Mouse (Mus musculus): ENCODE results near the gene Gtf2i. TPM values are rescaled to one million over a fixed set of nuclear protein-coding genes. Genes with fewer than 3 reads are reported as not detected.
"Not testable (repeated sequence)": the region's sequence is repeated elsewhere in the genome, so short reads cannot be mapped to it uniquely, and the experiment has no call there.

Gtf2i gene
- polyA plus RNA-seq (2015; fragmentation: Nextera tagmentation; extraction: Ambion mirVana): 124 and 130 TPM in 2 replicates

DNA sequence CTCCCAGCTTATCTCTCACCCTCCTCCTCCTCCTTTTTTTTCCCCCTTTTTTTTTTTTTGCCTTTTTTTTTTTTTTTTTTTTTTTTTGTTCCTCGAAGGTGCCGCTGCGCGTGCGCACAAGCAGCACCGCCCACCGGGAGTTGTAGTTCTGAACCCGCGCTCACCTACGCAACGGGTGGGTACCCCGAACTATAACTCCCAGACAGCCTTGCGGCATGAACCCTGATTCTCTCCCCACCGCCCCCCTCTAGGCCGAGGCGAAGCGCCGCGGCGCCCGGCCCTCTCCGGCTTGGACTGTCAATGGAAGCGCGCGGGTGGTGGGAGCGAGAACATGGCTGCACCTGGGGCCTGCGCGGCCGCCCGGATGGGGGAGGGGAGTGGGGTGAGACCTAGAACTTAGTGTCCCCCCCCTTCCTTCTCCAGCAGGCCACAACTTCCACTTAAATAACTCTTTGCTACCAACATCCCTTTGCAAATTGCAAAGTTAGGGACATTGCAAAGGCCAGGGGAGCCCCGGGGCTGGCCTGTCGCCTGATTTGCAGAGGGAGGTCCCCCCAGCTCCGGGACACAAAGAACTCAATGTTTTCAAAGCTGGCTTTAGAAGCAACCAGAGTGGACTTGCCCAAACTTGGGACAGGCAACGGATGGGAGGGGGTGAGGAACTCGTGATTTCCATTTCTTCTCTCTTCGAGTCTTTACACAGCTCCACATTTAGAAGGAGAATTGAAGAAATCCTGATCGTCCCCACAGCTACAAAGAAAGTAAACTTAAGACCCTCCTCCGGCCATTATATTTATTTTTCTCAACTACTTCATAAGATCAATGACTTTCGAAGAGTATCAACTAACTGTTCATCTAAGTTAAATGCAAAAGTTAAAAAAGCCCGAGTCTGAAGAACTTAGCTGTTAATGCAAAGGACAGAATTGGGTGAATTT, at the start of gene Gtf2i:
Gene Gtf2i, minus strand, starts transcription at position 73 of the 935 bp plus-strand sequence.
- peak; percentile 97 for DNase-seq (ENCODE audit: low spot score)

DNA sequence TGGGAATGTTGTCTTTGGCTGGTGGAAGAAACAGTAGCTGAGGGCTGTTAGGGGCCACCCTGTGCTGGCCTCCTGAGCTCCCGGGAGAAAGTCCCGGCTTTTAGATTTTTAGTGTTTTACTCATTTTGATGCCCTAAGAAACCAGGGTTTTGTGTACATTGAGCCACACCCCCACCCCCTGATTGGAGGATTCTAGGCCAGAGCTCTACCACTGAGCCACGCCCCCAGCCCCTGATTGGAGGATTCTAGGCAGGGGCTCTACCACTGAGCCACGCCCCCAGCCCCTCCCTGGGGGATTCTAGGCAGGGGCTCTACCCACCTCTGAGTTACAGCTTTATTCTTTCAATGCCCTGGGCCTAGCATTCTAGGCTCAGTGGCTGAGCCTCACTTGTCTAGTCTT, 44.5 kb upstream of the Gtf2i start:
- no peak for DNase-seq (ENCODE audit: low spot score)

DNA sequence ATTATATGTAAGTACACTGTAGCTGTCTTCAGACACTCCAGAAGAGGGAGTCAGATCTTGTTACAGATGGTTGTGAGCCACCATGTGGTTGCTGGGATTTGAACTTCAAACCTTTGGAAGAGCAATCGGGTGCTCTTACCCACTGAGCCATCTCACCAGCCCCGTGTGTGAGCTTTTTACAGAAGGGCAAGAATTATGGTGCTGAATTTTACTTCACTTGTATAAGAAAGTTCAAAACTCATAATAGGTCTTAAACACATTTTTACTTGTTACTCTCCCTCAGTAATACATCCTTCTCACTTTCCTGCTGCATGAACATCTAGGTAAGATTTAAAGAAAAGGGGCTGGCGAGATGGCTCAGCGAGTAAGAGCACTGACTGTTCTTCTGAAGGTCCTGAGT, 40.8 kb upstream of the Gtf2i start:
- DNase-seq (ENCODE audit: low spot score): not testable (repeated sequence)

DNA sequence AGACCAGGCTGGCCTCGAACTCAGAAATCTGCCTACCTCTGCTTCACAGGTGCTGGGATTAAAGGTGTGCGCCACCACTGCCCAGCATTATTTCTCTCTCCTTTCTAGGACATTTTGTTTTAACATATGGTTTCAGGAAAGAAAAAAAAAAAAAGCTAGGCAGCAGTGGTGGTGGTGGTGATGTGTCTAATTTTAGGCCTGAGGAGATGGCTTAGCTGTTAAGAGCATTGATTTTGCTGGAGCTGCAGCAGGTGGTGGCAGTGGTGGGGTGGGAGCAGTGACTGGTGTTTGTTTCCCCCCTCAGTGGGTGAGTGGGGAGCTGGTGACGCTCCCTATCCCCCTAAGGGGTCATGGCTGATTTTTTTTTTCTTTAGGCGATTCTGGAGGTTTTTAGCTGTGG, 38.6 kb upstream of the Gtf2i start:
- DNase-seq (ENCODE audit: low spot score): no peak

DNA sequence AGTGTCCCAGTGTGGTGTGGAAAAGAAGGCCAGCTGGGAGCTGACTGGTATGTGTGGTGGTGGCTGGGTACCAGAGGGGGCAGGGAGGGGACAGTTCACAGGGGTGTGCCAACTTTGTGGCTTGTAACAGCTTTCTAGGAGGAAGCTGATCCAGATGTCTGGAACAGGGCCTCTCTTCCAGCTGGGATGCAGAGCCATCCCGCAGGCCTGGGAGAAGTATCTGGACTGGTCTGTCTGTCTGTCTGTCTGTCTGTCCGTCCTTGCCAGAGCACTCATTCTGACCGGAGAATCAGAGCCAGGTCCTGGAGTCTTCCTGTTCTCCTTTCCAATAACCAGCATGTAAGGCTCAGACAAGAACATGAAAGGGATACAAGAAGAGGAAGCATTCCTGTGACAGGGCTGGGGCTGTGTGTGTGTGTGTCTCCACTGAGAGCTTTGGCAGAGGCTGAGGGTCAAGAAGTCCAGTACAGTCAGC, 38.0 kb upstream of the Gtf2i start:
- DNase-seq (ENCODE audit: low spot score): no peak

DNA sequence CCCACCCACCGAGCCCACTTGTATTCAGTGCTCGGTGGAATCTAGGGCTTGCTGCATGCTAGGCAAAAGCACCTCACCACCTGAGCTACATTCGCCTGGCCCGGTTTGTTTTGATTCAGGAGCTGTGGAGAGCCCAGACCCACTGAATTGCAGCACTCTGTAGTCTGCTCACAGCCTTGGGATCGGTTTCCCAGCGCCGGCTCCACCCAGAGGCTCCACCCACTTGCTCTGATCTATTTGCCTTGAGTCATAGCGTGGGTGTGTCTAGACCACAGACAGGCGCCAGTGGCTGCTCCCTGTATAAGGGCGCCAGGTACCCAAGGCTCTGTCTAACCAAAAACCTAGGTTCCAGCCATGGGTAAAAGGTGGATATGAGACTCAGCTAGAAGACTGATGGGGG, 36.1 kb upstream of the Gtf2i start:
- peak; percentile 75 for DNase-seq (ENCODE audit: low spot score)

DNA sequence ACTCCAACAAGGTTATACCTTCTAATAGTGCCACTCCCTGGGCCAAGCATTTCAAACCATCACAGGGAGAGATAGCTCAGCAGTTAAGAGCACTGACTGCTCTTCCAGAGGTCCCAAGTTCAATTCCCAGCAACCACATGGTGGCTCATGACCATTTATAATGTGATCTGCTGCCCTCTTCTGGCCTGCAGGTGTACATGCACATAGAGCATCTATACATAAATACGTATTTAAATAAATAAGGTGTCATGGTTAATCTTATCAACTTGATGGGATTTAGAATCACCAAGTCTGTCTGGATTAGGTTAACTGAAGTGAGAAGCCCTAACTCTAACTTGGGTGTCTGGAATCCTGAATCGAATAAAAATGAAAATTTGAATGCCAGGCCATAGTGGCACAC, 32.5 kb upstream of the Gtf2i start:
- DNase-seq (ENCODE audit: low spot score): no peak

DNA sequence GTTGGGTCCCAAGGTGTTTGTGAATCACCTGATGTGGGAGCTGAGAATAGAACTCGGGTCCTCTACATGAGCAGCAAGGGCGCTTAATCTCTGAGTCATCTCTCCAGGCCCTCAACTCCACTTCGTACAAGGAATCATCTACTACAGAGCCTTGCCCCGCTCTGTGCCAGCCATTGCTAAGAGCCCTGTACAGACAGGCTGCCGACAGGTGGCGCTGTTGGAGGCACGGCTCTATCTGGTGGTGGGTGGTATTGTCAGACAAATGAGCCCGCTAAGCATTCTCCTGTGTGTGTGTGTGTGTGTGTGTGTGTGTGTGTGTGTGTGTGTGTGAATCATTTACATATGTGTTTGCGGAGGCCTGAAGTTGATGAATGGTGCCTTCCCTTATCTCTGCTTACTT, 30.9 kb upstream of the Gtf2i start:
- DNase-seq (ENCODE audit: low spot score): peak; percentile 43

DNA sequence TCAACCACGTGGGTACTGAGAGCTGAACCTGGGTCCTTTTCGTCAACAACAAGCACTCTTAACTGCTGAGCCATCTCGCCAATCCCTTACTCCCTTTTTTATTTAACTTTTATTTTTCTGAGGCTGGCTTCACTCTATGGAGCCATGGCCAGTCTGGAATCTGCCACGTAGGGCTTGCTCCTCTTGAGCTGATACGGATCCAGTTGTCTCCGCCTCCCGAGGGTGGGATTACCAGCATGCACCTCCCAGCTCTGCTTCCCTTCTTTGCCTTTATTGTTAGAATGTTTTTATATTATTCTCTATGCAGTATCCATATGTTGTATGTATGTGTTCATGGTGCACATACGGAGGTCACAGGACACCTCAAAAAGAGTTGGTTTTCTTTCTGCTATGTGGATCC, 29.5 kb upstream of the Gtf2i start:
- DNase-seq (ENCODE audit: low spot score): no peak

DNA sequence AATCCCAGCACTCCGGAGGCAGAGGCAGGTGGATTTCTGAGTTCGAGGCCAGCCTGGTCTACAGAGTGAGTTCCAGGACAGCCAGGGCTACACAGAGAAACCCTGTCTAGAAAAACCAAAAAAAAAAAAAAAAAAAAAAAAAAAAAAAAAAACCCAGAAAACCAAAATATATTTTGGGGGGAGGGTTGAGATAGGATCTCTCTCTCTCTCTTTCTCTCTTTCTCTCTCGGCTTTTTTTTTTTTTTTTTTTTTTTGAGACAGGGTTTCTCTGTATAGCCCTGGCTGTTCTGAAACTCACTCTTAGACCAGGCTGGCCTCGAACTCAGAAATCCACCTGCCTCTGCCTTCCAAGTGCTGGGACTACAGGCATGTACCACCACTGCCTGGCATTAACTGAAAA, 29.0 kb upstream of the Gtf2i start:
- not testable (repeated sequence) for DNase-seq (ENCODE audit: low spot score)

DNA sequence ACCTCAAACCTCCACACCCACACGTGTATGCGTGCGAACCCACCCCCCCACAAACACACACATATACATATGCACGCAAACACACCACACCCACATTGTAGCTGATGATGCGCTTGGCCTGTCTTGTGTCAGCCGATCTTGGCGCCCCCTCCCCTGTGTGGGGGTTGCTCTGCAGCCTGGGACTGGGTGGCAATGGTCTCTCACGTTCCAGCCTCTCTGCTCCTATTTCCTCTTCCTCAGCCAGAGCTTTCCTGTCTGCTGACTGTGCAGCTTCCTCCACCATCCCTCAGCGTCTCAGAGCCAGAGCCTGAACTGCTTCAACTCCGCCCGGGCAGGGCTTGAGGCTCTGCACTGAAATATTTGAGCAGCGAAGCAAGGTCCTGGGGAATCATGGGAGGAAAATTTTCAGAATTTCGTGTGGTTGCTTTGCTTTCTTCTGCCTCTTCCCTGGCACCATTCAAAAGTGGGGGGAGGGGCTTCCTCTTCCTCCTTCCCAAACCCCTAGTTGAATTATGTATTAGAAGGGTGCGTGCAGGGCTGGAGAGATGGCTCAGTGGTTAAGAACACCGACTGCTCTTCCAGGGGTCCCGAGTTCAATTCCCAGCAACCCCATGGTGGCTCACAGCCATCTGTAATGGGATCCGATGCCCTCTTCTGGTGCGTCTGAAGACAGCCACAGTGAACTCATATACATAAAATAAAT, 28.1 kb upstream of the Gtf2i start:
- no peak for DNase-seq (ENCODE audit: low spot score)

DNA sequence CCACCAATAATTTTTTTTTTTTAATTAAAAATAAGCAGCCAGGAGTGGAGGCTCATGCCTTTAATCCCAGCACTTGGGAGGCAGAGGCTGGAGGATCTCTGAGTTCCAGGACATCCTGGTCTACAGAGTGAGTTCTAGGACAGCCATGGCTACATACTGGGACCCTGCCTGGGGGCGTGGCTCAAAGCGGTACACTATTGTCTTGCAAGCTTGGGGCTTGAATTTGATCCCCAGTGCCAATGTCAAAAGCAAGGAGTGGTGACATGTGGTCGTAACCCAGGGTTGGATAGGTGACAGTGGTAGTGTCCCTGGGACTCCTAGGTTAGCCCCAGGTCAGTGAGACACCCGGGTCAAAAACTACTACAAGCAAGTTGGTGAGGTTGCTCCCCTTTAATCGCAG, 27.2 kb upstream of the Gtf2i start:
- no peak for DNase-seq (ENCODE audit: low spot score)

DNA sequence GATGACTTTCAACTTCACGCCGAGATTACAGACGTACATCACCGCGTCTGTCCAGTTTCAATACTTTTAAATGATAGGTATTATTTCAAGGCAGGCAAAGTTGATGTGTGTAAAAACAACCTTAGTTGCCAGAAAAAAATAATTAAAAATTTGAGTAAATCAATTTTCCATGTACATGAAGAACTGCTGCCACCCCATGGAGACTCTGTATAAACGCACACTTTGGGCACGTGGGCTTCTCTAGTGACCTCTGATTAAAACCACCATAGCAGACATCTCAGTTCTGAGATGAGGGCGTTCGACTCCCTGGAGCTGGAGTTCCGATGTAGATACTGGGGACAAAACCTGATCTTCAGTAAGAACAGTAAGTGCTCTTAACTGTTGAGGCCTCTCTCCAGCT, 26.8 kb upstream of the Gtf2i start:
- peak; percentile 61 for DNase-seq (ENCODE audit: low spot score)

DNA sequence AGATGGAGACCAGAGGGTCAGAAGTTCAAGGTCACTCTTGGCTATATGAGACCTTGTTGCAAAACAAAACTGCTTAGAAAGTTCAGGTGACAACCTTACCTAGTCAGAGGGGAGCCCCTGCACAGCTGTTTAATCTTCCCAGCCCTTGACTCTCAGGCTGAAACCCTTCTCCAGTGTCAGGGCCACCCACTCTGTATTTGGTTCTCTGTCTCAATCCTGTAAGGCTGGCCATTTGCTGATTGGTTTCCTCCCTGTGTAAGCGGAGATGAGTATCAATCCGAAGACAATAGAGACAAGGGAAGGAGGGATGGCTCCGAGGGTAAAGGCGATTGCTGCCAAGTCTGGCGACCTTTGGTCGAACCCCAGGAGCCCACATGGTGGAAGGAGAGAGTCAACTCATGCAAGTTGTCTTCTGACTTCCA, 25.6 kb upstream of the Gtf2i start:
- no peak for DNase-seq (ENCODE audit: low spot score)

DNA sequence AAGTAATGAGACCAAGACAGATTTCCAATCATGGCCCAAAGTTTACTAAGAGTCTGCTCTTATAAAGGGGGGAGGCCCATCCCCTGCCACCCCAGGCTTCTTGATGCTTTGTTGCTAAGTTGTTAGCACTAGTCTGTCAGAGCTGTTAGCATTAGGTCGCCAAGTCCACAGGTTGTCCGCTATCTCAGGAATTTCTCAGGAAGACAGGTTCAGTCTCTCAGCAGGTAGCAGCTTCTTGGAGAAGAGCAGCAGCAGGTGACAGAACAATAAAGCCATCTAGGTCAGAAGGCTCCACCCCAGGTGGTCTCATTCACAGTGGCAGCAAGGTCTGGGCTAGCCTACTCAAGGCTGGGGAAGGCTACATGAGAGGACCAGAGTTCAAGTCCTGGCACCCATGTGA, 22.5 kb upstream of the Gtf2i start:
- not testable (repeated sequence) for DNase-seq (ENCODE audit: low spot score)

DNA sequence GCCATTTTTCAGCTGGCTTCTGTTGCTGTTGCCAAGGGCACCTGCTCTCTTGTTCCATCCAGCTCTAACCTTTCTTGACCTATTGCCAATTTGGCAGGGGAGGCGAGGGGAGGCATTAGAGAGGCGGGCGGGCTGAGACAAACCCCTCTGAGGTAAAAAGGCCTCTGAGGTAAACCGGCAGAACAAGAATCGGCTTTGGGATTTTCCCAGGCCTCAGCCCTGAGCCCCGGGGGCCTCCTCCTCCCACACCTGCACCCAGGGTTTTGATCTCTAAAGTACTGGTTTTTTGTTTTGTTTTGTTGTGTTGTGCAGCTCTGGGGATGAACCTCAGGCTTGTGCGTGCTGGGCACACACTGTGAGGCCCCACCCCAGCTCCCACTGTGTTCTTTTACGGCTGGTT, 18.2 kb upstream of the Gtf2i start:
- DNase-seq (ENCODE audit: low spot score): peak; percentile 76

DNA sequence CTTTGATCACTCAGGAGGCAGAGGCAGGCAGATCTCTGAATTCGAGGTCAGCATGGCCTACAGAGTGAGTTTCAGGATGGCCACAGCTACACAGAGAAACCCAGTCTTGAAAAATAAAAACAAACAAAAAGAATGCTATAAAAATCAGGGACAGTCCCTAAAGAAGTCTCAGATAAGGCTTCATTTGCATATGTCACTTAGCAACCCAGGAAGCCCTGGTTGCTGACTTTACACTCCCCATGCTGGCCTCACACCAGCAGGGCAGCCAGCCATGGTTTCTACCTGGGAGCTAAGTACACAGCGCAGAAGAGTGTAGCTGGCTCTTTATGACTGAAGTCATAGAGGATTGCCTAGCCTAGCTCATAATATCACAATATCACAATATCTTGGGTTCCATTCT, 15.5 kb upstream of the Gtf2i start:
- no peak for DNase-seq (ENCODE audit: low spot score)

DNA sequence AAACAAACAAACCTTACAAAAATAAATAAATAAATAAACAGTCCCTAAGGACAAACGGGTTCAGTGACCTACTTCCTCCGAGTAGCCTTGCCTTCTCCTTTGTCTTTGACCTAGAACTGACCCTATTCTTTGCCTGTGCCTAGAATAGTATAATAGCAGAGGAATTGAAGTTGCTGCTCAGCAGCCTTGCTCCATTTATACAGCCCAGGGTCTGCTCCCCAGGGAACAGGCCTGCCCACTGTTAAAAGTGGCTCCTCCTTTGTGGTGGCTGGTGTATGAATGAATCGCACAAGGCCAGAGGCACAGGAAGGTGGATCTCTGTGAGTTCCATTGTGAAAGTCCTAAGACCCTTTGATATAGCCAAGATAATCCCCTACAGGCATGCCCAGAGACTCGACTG, 14.8 kb upstream of the Gtf2i start:
- no peak for DNase-seq (ENCODE audit: low spot score)

DNA sequence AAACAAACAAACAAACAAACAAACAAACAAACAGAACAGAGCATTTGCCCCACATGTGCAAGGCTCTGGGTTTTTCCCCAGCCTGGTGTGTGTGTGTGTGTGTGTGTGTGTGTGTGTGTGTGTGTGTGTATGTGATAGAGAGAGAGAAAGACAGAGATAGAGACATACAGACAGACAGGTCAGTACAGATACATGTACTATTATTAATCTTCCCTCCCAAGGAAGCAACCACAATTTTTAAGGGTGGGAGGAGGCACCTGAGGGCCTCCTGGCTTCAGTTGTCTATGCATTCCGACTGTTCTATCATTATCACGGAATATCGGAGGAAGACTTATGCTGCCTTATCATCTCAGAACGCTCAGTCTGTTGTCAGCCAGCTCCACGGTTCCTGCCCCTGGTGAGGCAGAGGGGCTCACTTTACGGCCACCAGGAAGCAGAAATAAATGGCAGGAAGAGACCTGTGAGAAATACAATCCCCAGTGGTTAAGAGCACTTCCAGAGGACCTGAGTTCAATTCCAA, 14.0 kb upstream of the Gtf2i start:
- DNase-seq (ENCODE audit: low spot score): no peak

DNA sequence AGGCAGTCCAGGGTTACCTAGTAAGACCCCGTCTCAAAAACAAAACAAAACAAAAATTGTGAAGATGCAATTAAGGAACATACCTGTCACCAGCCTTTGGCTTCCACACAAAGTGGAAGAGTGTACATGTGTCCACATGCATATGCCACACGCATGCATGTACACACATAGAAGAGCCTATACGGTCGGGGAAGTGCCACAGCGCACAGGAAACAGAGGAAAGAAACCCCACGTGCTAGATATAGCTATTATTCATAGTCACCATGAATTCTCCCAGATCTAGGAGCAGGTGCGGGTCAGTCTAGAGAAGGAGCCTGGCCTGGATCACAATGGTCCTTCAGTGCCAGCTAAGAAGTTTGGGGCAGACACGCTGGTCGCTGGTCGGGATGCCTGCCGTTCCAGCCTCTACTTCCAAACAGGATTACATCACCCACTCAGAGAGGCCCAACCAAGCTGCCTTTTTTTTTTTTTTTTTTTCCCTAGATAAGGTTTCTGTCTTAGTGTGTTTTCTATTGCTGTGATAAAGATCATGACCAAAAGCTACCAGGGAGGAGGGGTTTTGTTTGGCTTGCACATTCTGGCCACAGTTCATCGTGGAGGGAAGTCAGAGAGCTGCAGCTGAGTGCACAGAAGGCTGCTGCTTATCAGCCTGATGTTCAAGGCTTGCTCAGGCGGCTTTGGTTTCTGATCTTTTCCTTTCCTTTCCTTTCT, 11.5 kb upstream of the Gtf2i start:
- peak; percentile 41 for DNase-seq (ENCODE audit: low spot score)

DNA sequence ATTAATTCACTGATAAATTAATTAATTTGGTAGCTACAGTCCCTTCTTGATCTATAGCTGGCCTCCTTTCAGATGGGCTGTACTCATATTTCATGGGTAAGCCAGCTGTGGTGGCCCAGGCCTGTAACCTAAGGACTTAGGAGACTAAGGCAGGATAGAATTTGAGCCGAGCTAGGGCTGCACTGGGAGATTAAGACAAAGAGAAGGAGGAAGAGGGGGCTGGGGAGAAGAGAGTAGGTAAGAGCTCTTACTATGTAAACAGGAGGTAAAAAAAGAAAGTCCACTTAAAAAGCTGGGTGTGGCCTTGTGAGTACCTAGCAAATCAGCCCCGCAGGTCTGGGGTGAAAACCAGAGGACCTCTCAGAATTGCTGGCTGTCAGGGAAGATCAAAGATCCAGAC, 9.3 kb upstream of the Gtf2i start:
- no peak for DNase-seq (ENCODE audit: low spot score)

DNA sequence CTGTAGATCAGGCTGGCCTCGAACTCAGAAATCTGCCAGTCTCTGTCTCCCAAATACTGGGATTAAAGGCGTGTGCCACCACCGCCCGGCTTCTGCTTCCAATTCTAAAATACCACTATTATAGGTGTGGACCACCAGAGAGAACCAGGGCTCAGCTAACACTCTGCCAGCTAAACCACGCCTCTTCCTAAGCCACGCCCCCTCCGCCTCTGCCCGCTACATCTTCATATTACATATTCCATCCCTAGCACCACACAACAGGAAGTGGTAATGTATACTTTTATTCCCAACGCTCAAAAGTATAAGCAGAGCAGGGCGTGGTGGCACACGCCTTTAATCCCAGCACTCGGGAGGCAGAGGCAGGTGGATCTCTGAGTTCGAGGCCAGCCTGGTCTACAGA, 8.8 kb upstream of the Gtf2i start:
- DNase-seq (ENCODE audit: low spot score): peak; percentile 57
